Mouse (Mus musculus) neural tube, embryonic 10.5 days (tissue): ENCODE measurements around the gene Inha.

ENCODE experiments used
- DNase-seq: peaks from one replicate; pipeline ENCODE4 v3.0.0-alpha.2; 2017; ENCODE audit warnings: low spot score; ENCODE audit errors: extremely low spot score

The Inha gene

GRCm38 (mm10) chr1:75490785-75491551, 15.9 kb upstream of the Inha start:
- no peak for DNase-seq

DNA sequence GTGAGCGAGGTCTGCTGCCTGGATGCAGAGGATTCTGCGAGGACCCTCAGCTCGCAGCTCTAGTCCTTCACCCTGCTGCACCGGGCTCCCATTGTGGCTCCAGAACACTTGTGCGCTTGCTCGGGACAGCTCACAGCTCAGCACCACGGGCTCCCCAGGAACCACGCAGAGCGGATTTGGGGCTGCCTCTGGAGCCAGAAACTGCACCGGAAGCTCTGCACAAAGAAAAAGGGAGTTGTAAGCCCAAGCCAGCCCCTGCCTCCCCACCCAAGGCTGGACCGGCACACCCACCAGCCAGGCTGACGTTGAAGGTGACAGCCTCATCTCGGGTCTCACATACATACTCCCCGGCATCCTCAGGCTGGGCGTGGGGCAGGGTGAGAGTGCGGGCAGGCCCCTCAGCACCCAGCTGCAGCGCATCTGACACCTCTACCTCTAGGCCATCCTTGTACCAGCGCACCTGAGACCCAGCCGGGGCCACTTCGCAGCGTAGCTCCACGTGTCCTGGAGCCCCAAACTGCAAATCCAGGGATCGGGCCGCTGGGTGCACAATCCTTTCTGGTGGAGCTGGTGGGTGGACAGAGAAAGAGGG, 14.2 kb upstream of the Inha start:
- DNase-seq = no peak

- peak; percentile 47 for DNase-seq
Measured at GRCm38 (mm10) chr1:75494878-75495548, 11.9 kb upstream of the Inha start.

- no peak for DNase-seq
Measured at GRCm38 (mm10) chr1:75498897-75499296, 8.0 kb upstream of the Inha start.

DNA sequence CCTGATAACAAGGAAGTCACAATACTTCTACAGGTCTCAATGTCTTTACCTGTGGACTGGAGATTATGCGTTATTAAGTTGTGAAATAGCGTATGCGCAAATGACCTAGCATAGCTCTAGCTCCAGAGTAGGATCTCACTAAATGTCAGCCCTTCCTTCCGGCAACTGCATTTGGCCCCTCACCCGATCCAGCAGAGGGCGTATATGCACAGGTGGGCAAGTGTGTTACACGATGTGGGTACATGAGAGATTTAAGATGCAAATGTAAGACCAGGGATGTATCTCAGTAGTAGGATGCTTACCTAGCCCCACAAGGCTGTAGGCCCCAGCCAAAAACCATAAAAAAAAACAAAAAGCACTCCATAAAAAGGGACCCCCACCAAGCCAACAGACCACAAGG, 7.4 kb upstream of the Inha start:
- no peak for DNase-seq

- no peak for DNase-seq
Measured at GRCm38 (mm10) chr1:75501905-75502304, 5.0 kb upstream of the Inha start.

DNA sequence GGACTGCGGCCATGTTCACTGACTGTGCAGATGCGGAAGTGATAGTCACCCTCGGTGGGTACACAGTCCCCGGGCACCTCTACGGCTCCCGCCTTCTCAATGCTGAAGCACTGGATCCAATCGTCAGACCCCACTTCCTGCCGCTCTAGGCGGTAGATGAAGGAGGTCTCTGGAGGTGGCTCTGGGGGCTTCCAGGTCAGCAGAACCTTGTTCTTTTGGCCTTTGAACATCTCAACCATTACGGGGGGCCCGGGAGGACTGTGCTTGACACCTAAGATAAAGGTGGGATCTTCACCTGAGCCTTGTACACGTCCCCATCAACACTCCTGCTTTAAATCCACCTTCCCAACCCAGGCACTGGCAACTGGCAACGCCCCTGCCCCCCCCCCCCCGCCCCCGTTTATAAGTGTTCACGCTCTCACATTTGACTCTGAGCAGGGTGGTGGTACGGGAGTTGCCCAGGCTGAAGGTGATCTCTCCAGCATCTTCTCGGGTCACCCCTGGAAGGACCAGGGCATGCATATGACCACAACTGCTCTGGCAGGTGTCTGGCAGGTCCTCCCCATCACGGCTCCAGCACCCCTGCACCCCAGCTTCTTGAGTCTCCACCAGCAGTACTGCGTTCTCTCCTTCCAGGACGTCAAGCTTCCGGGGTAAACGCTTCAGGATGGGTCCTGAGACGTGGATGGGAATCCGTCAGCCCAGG, 3.8 kb upstream of the Inha start:
- DNase-seq = no peak

- no peak for DNase-seq
Measured at GRCm38 (mm10) chr1:75503651-75503980, 3.3 kb upstream of the Inha start.

- DNase-seq = no peak
Measured at GRCm38 (mm10) chr1:75504256-75505045, 2.4 kb upstream of the Inha start.

DNA sequence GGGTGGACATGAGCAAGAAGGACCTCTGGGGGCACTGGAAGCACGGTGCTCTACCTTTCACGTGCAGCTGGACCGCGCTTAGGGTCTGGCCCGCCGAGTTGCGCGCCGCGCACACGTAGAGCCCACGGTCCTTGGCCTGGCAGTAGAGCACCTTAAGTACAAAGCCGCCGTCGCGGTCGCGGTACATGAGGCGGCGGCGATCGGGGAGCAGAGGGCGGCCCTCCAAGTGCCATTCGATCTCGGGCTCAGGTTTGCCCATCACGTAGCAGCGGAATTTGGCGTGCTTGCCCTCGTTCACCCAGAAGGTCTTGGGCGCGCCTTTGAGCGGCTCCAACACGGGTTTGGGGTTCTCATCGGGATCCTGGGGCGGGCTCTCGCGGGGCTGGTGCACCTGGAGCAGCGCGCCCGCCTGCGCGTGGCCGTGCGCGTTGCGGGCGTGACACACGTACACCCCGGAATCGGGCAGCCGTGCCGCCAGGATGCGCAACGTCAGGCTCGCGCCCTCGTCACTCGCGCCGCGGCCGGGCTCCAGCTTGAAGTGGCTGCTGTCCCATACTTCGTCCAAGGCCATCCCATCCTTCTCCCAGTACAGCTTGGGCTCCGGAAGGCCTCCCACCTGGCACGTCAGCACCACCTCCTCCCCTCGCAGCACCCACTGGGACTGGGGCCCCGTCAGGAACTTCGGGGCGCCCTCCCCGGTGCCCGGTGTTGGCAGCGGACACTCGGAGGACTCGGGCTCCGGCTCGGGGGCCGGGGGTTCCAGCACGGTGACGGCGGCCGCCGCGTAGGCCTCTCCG, 1.5 kb upstream of the Inha start:
- peak; percentile 74 for DNase-seq

GRCm38 (mm10) chr1:75505956-75506831, 683 bp upstream of the Inha start, which contains the start of gene Obsl1:
Gene Obsl1 (minus strand): TSS chr1:75506452.
- DNase-seq = peak; percentile 85

- DNase-seq = no peak
Measured at GRCm38 (mm10) chr1:75509586-75509985, 2.7 kb downstream of the Inha start.

DNA sequence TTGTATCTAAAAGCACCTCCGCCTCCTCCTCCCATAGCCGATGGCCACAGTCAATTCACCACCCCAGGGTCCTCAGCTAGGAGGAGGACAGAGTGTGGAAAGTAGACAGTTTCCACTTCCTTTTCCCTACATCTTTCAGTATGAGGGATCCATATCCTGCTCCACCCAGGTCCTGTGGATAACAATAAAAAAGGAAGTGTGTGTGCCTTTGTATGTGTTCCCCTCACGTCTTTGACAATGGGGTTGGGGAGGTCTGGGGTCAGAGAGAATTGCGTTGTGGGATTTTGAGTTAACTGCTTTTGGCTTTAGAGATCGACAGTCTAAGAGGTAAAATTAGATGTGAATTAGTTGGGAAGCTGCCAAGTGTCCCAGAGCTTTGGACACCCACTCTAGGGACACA, 3.3 kb downstream of the Inha start:
- no peak for DNase-seq

- DNase-seq = no peak
Measured at GRCm38 (mm10) chr1:75511437-75512210, 4.7 kb downstream of the Inha start.

DNA sequence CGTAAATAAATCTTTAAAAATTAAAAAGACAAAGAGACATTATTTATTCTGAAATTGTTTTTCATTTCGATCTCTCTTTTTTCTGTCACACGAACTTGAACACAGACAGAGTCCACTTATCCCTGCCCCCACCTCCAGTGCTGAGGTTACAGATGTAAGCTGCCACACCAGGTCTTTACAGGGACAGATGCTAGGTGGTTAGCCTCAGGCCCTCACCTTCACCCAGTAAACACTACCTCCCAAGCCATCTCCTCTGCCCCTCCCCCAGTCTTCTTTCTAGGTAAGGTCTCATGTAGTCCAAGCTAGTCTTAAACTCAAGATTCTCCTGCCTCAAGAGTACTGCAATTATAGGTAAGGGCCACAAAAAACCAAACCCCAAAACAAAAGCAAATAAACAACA, 5.7 kb downstream of the Inha start:
- no peak for DNase-seq

GRCm38 (mm10) chr1:75516703-75517380, 10.0 kb downstream of the Inha start:
- no peak for DNase-seq

DNA sequence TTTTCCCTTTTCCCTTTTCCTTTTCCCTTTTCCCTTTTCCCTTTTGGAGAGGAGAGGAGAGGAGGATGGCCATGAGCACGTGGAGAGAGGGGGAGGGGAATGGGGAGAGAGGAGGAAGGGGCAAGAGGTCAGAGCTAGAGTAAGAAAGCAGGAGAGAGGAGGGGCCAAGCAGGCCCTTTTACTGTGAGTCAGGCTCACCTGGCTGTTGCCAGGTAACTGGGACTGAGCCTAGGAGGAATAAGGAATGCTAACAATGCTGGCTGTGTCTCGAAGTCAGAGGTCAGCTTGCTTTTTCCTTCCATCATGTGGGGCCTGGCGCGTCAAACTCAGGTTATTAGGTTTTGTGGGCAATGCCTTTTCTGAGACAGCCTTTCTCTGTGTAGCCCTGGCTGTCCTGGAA, 11.1 kb downstream of the Inha start:
- DNase-seq = no peak

GRCm38 (mm10) chr1:75518427-75518826, 11.6 kb downstream of the Inha start:
- no peak for DNase-seq
